ENCODE assay signal across 9 mouse cellular contexts in the genomic region with DNA sequence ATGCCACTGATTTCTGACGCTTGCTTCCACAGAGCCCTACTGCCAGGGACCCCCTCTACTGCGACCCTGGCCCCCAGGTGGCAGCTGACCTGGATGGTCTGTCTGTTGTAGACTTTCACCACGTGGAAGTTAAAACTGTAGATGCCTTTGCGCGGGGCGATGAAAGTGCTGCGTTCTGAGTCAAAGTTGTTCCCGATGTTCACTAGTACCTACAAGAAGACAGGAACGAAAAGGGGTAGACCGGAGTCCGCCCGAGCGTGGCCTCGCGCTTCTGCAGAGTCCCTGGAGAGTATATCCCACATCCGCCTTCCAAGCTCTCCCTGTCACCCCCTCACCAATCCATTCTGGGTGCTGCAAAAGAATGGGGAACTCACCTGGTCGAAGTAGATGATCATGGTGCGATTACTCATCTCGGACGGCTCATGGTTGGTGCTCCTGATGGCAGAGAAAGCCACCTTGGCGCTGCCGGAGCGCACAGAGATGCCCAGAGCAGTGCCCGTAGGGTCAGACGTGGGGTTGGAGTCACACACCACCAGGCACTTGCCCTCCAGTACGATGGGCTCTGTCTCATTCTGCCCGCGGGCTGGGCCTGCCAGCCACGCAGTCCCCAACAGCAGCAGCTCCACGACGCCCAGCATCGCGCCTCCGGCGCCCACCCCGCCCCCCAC. TPM values are rescaled to one million over a fixed set of nuclear protein-coding genes. Genes with fewer than 3 reads are reported as not detected.
DNase-seq lines count a peak whose midpoint lies in the region; ATAC-seq and TF ChIP-seq lines count a peak whose summit lies in the region.
"Had no signal": no experiment of that assay in that cellular context is flagged by ENCODE, and none has a peak within 500 bp of the region (broad histone marks: within the 10 kb centered on the region; RNA-seq: fewer than 3 reads in every experiment).

No protein-coding gene starts in this region.

- peaks cover 70% of the 10 kb centered on the region for H3K27me3 ChIP-seq in hindbrain, embryonic 12.5 days
- peaks cover 74% of the 10 kb centered on the region for H3K27me3 ChIP-seq in midbrain, embryonic 13.5 days

- intact Hi-C loops in left cerebral cortex, adult 2 months (cut with DNase I): loop anchor here (5.0 kb wide), 3 partner anchors 41 to 539 kb away; no protein-coding TSS in a partner anchor
- intact Hi-C loops in left cerebral cortex, postnatal 14 days (cut with DNase I): loop anchor here (5.0 kb wide), 1 partner anchor 41 kb away; no protein-coding TSS in a partner anchor

- H3K36me3 ChIP-seq in hindbrain, embryonic 12.5 days: no peaks in the 10 kb centered on the region
- H3K36me3 ChIP-seq in midbrain, embryonic 13.5 days: no peaks in the 10 kb centered on the region

- peak overlapping the region; percentile 74 for H3K9ac ChIP-seq in hindbrain, embryonic 12.5 days
- peak overlapping the region; percentile 71 for H3K9ac ChIP-seq in midbrain, embryonic 13.5 days (replicated peaks)

- TF ChIP-seq CTCF in left cerebral cortex, adult 2 months (IDR thresholded peaks at IDR 0.05): no peak

- DNase-seq in left cerebral cortex, adult 2 months (ENCODE audit: extremely low spot score in 1 of 2, low spot score in 2 of 2): no peak
- DNase-seq in left cerebral cortex, adult 9 months (ENCODE audit: low spot score in 2 of 2): no peak
- peak; percentile 66 to 71 for DNase-seq in cerebellum, postnatal 14 days
- DNase-seq in thymus, postnatal 14 days: no peak
- no peak for DNase-seq in ovary, postnatal 14 days (ENCODE audit: low spot score)
- no peak for DNase-seq in left cerebral cortex, postnatal 14 days (ENCODE audit: low spot score in 2 of 2)

- no peaks in the 10 kb centered on the region for H3K9me3 ChIP-seq in hindbrain, embryonic 12.5 days (replicated peaks)
- no peaks in the 10 kb centered on the region for H3K9me3 ChIP-seq in midbrain, embryonic 13.5 days

- WGBS in hindbrain, embryonic 12.5 days: under 1% methylated on average over 33 of the region's 36 CpGs
- under 1% methylated on average over 36 of the region's 36 CpGs for WGBS in midbrain, embryonic 13.5 days

- H3K27ac ChIP-seq in left cerebral cortex, adult 2 months: no peak overlapping the region
- peak overlapping the region; percentile 86 for H3K27ac ChIP-seq in hindbrain, embryonic 12.5 days
- H3K27ac ChIP-seq in midbrain, embryonic 13.5 days: peak overlapping the region; percentile 76

- H3K4me3 ChIP-seq in left cerebral cortex, adult 2 months: peak overlapping the region; percentile 66
- H3K4me3 ChIP-seq in hindbrain, embryonic 12.5 days: peak overlapping the region; percentile 66
- peak overlapping the region; percentile 67 for H3K4me3 ChIP-seq in midbrain, embryonic 13.5 days (replicated peaks)
- H3K4me3 ChIP-seq: myocyte had no signal

- ATAC-seq in hindbrain, embryonic 12.5 days (ENCODE audit: low FRiP score): peak; percentile 66
- ATAC-seq in midbrain, embryonic 13.5 days: peak; percentile 73

- peak overlapping the region; percentile 92 for H3K4me2 ChIP-seq in hindbrain, embryonic 12.5 days (replicated peaks)
- peak overlapping the region; percentile 95 for H3K4me2 ChIP-seq in midbrain, embryonic 13.5 days (replicated peaks)

- H3K4me1 ChIP-seq in hindbrain, embryonic 12.5 days: peaks cover 48% of the 10 kb centered on the region
- peaks cover 71% of the 10 kb centered on the region for H3K4me1 ChIP-seq in midbrain, embryonic 13.5 days (replicated peaks)

RNA-seq across cellular contexts. Expression of a gene that starts 0.7 kb away (rescaled TPM):
- 1 to 10 TPM; 7.4 to 9.0 TPM for total RNA-seq in left cerebral cortex, adult 2 months (2021)
- polyA plus RNA-seq in hindbrain, embryonic 12.5 days (2016; fragmentation: Nextera tagmentation; extraction: Ambion mirVana): 21.5 and 27.0 TPM in 2 replicates
- 11.3 and 12.9 TPM in 2 replicates for polyA plus RNA-seq in midbrain, embryonic 13.5 days (2015; fragmentation: Nextera tagmentation; extraction: Ambion mirVana)
- total RNA-seq in left cerebral cortex, postnatal 14 days (2021): 10 to 100 TPM; 16.5 to 22.8 TPM

Comparison
In these comparisons a context has a peak if more than half of its experiments do, and no peak if none do; other contexts are left out.
1. DNase-seq: peak in cerebellum, postnatal 14 days (2 of 2); none in left cerebral cortex, adult 2 months (0 of 2), left cerebral cortex, adult 9 months (0 of 2), thymus, postnatal 14 days (single experiment), ovary, postnatal 14 days (single experiment) and left cerebral cortex, postnatal 14 days (0 of 2).
2. Peak in every context shown above with its lines, with median percentiles within 50 percentile points of each other: H3K4me3 ChIP-seq.